Comparison of ENCODE assay signal across 9 mouse cellular contexts in genomic region chr7:142552591-142553416, GRCm38 (mm10). TPM values are rescaled to one million over a fixed set of nuclear protein-coding genes. Genes with fewer than 3 reads are reported as not detected.
DNase-seq lines count a peak whose midpoint lies in the region; ATAC-seq lines count a peak whose summit lies in the region.
"Had no signal": no experiment of that assay in that cellular context is flagged by ENCODE, and none has a peak within 500 bp of the region (broad histone marks: within the 10 kb centered on the region; RNA-seq: fewer than 3 reads in every experiment).

No protein-coding gene starts in this region.

- H3K27me3 ChIP-seq in kidney, embryonic 16.5 days (ENCODE audit: insufficient read depth, low read length), result no peaks in the 10 kb centered on the region
- H3K27me3 ChIP-seq in embryonic facial prominence, embryonic 11.5 days (ENCODE audit: control insufficient read depth, insufficient read depth, low read length), result no peaks in the 10 kb centered on the region

- no peak for DNase-seq in kidney, postnatal 25 days
- peak; percentile 83 for DNase-seq in embryonic facial prominence, embryonic 11.5 days (ENCODE audit: low spot score)
- peak; percentile 87 for DNase-seq in gastrocnemius, postnatal 25 days
- peak; percentile 78 for DNase-seq in mesoderm, embryonic 11.5 days (ENCODE audit: low read depth, low spot score)
- no peak for DNase-seq in ovary, postnatal 36 days (ENCODE audit: low spot score)

- no peaks in the 10 kb centered on the region for H3K36me3 ChIP-seq in kidney, embryonic 16.5 days (ENCODE audit: insufficient read depth, low read length)
- H3K36me3 ChIP-seq in embryonic facial prominence, embryonic 11.5 days (replicated peaks; ENCODE audit: control insufficient read depth, insufficient read depth, low read depth, low read length), result no peaks in the 10 kb centered on the region

- H3K9ac ChIP-seq in kidney, embryonic 16.5 days (replicated peaks; ENCODE audit: low read length), result no peak overlapping the region; the same call in 1 of the 2 replicates
- peak overlapping the region; percentile 44 for H3K9ac ChIP-seq in embryonic facial prominence, embryonic 11.5 days (replicated peaks; ENCODE audit: low read length)

- peak; percentile 39 for ATAC-seq in kidney, embryonic 16.5 days (ENCODE audit: low FRiP score, low TSS enrichment)
- ATAC-seq in embryonic facial prominence, embryonic 11.5 days (replicated peaks; ENCODE audit: insufficient number of reproducible peaks, low FRiP score, low TSS enrichment, low read depth), result peak; percentile 74
- no peak for ATAC-seq in cerebellum, adult (ENCODE audit: insufficient number of reproducible peaks, low FRiP score, low TSS enrichment)
- ATAC-seq: midbrain, embryonic 16.5 days had no signal

- no peak overlapping the region for H3K4me2 ChIP-seq in kidney, embryonic 16.5 days (replicated peaks; ENCODE audit: low read depth, low read length)
- H3K4me2 ChIP-seq in embryonic facial prominence, embryonic 11.5 days (ENCODE audit: low read depth, low read length), result no peak overlapping the region; the same call in 1 of the 2 replicates

- H3K27ac ChIP-seq in kidney, embryonic 16.5 days (ENCODE audit: low read length), result peak overlapping the region; percentile 92
- H3K27ac ChIP-seq in embryonic facial prominence, embryonic 11.5 days (replicated peaks; ENCODE audit: low read depth, low read length), result peak overlapping the region; percentile 93

- H3K4me1 ChIP-seq in kidney, embryonic 16.5 days (ENCODE audit: insufficient read depth, low read length), result peaks cover 49% of the 10 kb centered on the region
- peaks cover 33% of the 10 kb centered on the region for H3K4me1 ChIP-seq in embryonic facial prominence, embryonic 11.5 days (ENCODE audit: control insufficient read depth, insufficient read depth, low read length)

- no peak overlapping the region for H3K4me3 ChIP-seq in kidney, embryonic 16.5 days (ENCODE audit: low read length)
- no peak overlapping the region for H3K4me3 ChIP-seq in embryonic facial prominence, embryonic 11.5 days (ENCODE audit: low read depth, low read length)

- WGBS in kidney, embryonic 16.5 days, result 25% methylated on average over 13 of the region's 13 CpGs
- WGBS in embryonic facial prominence, embryonic 11.5 days, result 13% methylated on average over 13 of the region's 13 CpGs

- H3K9me3 ChIP-seq in kidney, embryonic 16.5 days (ENCODE audit: low read length), result no peaks in the 10 kb centered on the region
- H3K9me3 ChIP-seq in embryonic facial prominence, embryonic 11.5 days (replicated peaks; ENCODE audit: control insufficient read depth, low read length), result no peaks in the 10 kb centered on the region

RNA-seq across cellular contexts. Expression of gene Mrpl23, which starts 20.3 kb away (rescaled TPM):
- polyA plus RNA-seq in kidney, embryonic 16.5 days (2015; fragmentation: Nextera tagmentation; extraction: Ambion mirVana), result 24.4 and 24.6 TPM in 2 replicates
- 16.4 and 17.2 TPM in 2 replicates for polyA plus RNA-seq in embryonic facial prominence, embryonic 11.5 days (2014; fragmentation: Nextera tagmentation; extraction: Ambion mirVana)
- total RNA-seq in gastrocnemius, postnatal 25 days (2021), result 10 to 100 TPM in 1 of 2 experiments, 1 to 10 TPM in 1; 8.6 to 18.3 TPM

RNA-seq across cellular contexts. Expression of gene Tnnt3, which starts 54.2 kb away (rescaled TPM):
- polyA plus RNA-seq in kidney, embryonic 16.5 days (2015; fragmentation: Nextera tagmentation; extraction: Ambion mirVana), result 14.2 and 17.2 TPM in 2 replicates
- polyA plus RNA-seq in embryonic facial prominence, embryonic 11.5 days (2014; fragmentation: Nextera tagmentation; extraction: Ambion mirVana), result 1.5 and 2.8 TPM in 2 replicates
- over 10,000 TPM; 28,170 to 31,317 TPM for total RNA-seq in gastrocnemius, postnatal 25 days (2021)
- polyA plus RNA-seq: small intestine, adult 2 months had no signal

Comparison
In these comparisons a context has a peak if more than half of its experiments do, and no peak if none do; other contexts are left out.
1. DNase-seq: peak in embryonic facial prominence, embryonic 11.5 days (single experiment), gastrocnemius, postnatal 25 days (single experiment) and mesoderm, embryonic 11.5 days (single experiment); none in kidney, postnatal 25 days (0 of 2) and ovary, postnatal 36 days (single experiment).